Mouse (Mus musculus) thymus, postnatal 10 days (tissue): ENCODE results near the gene Bap1.

Experiments
- DNase-seq, 2 experiments: peaks; one replicate each; pipeline ENCODE4 v3.0.0; 2021; ENCODE audit warnings: low spot score in 2 of 2

Gene Bap1

DNA sequence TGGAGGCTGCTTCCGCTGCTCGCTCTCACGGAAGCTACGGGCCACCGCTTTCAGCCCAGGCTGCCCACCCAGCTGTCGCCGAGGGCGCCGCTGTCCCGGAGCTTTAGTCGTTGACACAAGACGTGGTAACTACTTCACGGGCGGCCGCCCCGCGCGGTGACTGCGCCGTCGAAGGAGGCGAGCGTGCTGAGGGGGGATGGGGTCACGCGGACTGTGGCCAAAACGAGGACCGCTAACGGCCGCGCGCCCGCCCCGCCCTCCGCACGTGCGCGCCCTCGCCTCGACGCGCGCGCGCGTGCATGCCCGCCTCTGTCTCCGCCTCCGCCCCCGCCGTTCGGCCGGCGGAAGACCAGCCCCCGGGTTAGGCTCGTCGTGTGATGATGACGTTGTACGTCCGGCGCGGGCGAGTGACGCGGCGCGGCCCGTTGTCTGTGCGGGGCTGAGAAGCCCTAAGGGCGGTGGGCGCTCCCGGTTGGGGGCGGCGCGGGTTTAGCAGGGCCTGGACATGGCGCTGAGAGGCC is at the start of gene Bap1, which contains the start of gene Phf7:
Bap1 (plus strand) TSS at position 367 of the 521 bp plus-strand sequence.
Phf7 (minus strand) TSS at position 234 of the 521 bp plus-strand sequence.
- DNase-seq = peak; percentile 94 to 97

DNA sequence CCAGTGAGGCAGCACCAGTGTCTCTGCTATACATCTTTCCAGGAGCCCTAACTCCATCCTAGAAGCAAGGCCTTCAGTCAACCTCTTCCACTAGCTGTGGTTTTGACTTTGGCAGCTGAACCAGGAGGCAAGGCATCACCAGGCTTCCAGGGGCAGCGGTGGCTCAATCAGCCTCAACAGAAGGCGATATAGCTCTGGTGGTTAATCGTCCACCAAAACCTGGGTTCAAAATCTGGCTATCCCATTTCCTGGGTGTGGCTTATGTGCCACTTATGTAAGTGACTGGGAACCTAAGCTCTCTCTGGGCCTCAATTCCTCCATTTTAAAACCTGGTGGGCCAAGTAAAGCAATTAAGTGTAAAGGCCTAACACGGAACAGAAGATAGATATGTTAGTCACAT is 46.4 kb upstream of the Bap1 start:
- no peak for DNase-seq

DNA sequence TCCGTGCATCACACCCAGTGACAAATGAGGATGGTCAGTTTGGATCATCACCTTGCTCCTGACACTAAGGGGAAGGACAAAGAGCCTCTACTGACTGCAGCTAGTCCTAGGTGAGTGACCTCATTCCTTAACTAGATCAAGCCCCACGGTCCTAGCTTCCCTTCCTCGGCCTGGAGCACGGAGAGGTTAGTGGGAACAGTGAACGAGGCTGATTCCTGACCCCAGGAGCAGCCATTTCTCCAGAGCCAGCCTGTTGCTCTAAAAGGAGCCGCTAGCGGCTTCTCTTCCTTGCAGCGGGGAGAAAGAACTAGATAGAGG is 46.0 kb upstream of the Bap1 start:
- DNase-seq = no peak

- DNase-seq = peak; percentile 44 to 45
Observed at GRCm38 (mm10) chr14:31205562-31206467, 45.4 kb upstream of the Bap1 start.

DNA sequence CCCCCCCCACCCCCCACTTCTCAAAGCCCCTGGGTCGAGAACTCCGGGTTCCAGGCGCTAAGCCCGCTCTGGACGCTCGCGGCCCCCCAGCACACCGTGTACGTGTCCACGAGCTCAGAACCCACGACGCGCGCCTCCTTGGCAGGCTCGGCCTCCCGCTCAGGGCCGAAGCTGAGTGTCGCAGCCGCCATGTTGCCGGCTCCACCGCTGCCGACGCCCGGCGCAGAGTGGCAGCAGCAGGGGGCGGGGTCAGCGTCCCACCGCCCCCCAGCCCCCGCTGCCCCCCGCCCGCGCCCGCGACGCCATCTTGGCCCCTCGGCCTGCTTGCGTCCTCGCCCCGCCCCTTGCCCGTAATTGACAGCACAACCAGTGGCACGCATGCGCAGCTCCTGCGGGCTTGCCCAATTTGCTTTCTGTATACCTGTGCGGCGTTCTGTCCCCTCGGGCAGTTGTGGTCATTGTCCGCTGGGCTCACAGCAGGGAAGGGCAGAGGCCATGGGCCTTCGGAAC is 44.7 kb upstream of the Bap1 start:
- peak; percentile 95 to 98 for DNase-seq

GRCm38 (mm10) chr14:31207070-31207830 is 44.0 kb upstream of the Bap1 start:
- DNase-seq = no peak

DNA sequence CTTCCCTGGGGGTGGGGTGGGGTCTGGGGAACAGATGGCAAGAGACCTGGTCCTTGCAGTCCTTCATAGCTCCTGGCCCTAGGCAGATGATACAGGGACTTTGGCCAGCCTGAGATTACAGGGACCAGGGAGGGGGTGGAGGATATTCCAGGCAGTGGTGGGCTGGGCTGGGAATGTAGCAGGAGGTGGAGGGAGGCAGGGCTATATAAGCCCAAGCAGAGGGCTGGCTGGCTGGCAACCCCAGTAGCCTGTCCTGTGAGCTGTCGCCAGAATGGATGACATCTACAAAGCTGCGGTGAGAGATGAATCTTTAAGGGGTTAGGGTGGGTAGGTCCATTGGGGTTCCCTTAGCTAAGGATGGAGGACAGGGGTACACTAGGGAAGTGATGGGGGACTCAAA is 43.2 kb upstream of the Bap1 start, which contains the start of gene Tnnc1:
Tnnc1 (plus strand) TSS at position 229 of the 400 bp plus-strand sequence.
- no peak for DNase-seq

DNA sequence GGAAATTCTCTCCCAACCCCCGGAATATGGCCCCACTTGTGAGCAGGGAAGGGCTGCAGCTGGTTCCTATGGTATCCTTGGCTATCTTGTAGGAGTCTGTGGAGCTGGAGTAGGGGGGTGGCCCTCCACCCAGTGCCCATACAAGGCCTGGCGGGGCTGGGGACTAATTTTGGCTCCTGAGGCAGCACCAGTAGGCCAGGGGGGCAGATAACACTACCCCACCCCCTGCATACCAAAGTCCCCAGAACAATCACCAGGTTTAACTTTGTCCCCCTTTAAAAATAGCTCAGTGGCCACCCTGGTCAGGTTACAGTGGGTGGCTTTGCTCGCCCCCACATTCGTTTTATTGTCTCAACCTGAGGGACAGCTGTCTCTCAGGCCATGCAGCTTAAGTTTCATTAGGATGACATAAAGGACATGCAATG is 42.1 kb upstream of the Bap1 start:
- DNase-seq = no peak

- no peak for DNase-seq
Observed at GRCm38 (mm10) chr14:31211854-31212253, 39.4 kb upstream of the Bap1 start.

- no peak for DNase-seq
Observed at GRCm38 (mm10) chr14:31212499-31212898, 38.8 kb upstream of the Bap1 start.

DNA sequence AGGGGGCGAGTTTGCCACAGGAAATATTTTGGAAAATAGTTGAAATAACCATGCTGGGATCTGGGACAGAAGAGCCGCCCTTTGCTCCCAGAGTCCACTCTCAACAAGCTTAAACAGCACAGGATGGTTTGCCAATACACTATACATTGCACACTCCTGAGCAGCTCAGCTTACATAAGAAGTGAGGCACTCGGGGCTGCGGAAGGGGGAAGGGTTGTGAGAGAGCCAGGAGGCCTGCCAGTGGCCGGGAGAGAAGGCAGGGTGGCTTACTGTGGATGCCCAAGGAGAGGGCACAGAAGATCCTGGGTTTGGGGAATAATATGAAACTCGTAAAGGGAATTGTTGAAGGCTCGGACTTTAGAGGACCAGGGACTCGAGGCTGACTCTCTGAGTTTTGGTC is 37.4 kb upstream of the Bap1 start:
- no peak for DNase-seq

- no peak for DNase-seq
Observed at GRCm38 (mm10) chr14:31214684-31215083, 36.6 kb upstream of the Bap1 start.

- DNase-seq = peak; percentile 54 to 81
Observed at GRCm38 (mm10) chr14:31215157-31216002, 35.9 kb upstream of the Bap1 start.

DNA sequence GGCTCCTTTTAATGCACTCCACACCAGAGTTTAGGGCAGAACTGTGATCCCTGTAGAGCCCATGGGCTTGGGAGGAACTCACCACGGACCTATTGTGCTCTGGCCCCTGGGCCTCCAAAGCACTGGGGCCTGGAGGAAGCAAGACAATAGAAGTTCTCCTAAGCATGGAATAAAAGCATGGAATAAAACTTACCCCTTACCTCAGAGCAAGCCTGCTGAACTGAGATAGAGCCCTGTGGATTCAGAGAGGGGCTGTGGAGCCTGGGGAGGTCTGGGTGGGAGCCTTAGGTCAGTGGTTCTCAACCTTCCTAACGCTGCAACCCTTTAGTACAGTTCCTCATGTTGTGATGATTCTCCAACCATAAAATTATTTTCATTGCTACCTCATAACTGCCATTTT is 34.4 kb upstream of the Bap1 start, which contains the start of gene Nisch:
Nisch (minus strand) TSS at position 101 of the 400 bp plus-strand sequence.
- DNase-seq = no peak

DNA sequence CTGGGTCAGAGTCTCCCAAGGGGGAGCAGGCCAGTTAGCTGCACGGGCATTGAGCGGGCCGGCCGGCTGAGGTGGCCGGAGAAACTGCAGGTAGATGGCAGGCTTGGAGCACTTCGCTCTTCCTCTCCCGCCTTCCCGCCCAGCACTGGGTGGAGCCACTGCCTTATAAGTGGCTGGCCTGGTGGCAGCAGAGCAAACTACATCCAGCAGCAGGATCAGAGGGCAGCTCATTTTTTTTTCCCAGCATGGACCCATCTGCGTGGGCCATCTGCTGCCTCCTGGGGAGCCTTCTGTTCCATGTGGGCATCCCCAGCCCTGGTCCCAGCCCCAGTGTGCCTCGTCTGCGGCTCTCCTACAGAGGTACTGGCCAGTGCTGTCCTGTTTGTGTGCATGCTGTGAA is 33.6 kb upstream of the Bap1 start, which contains the start of gene Sema3g:
Sema3g (plus strand) TSS at position 195 of the 400 bp plus-strand sequence.
- DNase-seq = no peak

GRCm38 (mm10) chr14:31226978-31227377 is 24.3 kb upstream of the Bap1 start:
- DNase-seq = no peak

DNA sequence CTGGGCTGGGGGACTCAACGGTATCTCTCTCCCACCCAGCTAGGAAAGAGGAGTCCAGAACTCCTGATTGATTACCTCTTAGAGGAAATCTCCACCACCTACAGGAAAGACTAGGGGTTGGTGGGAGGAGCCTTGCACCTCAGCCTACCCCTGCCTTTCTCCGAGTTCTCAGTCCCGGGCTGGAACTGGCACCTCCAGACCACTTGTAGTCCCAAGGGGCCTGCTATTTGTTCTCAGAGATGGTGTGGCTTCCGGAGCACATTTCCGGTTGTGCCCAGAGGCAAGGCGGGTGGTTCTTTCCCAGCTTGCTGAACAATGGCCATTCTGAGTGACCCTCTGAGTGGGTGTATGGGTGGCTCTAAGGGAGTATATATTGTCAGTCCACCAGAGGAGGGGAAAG is 23.0 kb upstream of the Bap1 start:
- no peak for DNase-seq

- no peak for DNase-seq
Observed at GRCm38 (mm10) chr14:31230442-31230841, 20.8 kb upstream of the Bap1 start.

GRCm38 (mm10) chr14:31232404-31233069 is 18.7 kb upstream of the Bap1 start:
- no peak for DNase-seq
